Mouse (Mus musculus): ENCODE data around the gene Rtl3. TPM values are rescaled to one million over a fixed set of nuclear protein-coding genes. Genes with fewer than 3 reads are reported as not detected.

Gene Rtl3
- not detected in 2 replicates for polyA plus RNA-seq (2012)

GRCm38 (mm10) chrX:106840409-106840808 is at the start of gene Rtl3:
Gene Rtl3 (minus strand): TSS chrX:106840644.
- H3K27me3 ChIP-seq (ENCODE audit: control insufficient read depth), result no peaks in the 10 kb centered on the region
- H3K9me3 ChIP-seq (ENCODE audit: control insufficient read depth, low read length), result peaks cover 12% of the 10 kb centered on the region
- TF ChIP-seq TAL1 (IDR thresholded peaks at IDR 0.05; ENCODE audit: low read length), result no peak
- no peak for TF ChIP-seq GATA1 (IDR thresholded peaks at IDR 0.05; ENCODE audit: low read length)
- H3K36me3 ChIP-seq (ENCODE audit: control insufficient read depth), result no peaks in the 10 kb centered on the region
- H3K4me1 ChIP-seq (ENCODE audit: control insufficient read depth), result no peaks in the 10 kb centered on the region
- H3K4me3 ChIP-seq (replicated peaks), result no peak within 1 kb of the TSS

DNA sequence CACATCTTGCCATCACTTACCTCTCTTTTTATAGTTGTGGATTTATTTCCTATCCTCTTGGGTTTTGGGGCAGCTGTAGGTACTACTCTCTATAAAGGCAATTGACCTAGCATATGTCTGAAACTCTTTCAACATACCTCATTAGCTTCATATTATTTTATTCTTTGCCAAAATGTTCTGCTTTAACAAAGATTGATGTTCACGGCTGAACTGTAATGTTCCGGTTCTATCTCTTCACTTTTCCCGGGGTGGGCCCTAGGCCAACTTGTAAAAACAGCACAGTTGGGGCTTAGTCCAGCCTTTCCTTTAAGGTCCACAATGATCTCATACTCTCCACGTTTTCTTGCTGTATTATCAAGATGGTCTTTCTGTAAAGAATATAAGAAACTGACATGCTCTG is 31.9 kb upstream of the Rtl3 start:
- no peaks in the 10 kb centered on the region for H3K9me3 ChIP-seq (ENCODE audit: control insufficient read depth, low read length)
- no peaks in the 10 kb centered on the region for H3K4me1 ChIP-seq (ENCODE audit: control insufficient read depth)
- no peak for TF ChIP-seq TAL1 (IDR thresholded peaks at IDR 0.05; ENCODE audit: low read length)
- no peak for TF ChIP-seq GATA1 (IDR thresholded peaks at IDR 0.05; ENCODE audit: low read length)
- H3K4me3 ChIP-seq (replicated peaks), result no peak overlapping the region
- no peaks in the 10 kb centered on the region for H3K36me3 ChIP-seq (ENCODE audit: control insufficient read depth)
- H3K27me3 ChIP-seq (ENCODE audit: control insufficient read depth), result no peaks in the 10 kb centered on the region

DNA sequence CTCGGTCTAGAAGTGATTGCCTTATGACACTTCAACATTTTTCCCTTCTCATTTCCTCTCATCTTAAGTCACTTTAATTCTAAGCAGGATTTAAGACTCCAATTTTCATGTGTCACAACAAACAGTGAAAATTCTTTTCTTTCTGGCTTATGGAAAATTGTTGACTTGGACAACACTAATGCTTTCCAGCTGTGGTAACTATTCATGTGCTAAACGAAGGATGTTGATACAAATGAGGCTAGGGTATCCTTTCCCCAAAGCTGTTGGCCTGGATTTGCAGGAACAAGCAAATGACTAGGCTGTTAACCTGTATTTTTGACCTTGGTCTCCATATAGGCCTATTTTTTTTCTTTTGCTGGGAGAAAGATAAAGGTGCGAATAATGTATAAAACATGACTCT is 31.4 kb upstream of the Rtl3 start:
- H3K36me3 ChIP-seq (ENCODE audit: control insufficient read depth), result no peaks in the 10 kb centered on the region
- no peak overlapping the region for H3K4me3 ChIP-seq (replicated peaks)

GRCm38 (mm10) chrX:106871426-106871825 is 31.0 kb upstream of the Rtl3 start:
- H3K4me3 ChIP-seq (replicated peaks), result no peak overlapping the region
- no peaks in the 10 kb centered on the region for H3K36me3 ChIP-seq (ENCODE audit: control insufficient read depth)
- no peaks in the 10 kb centered on the region for H3K4me1 ChIP-seq (ENCODE audit: control insufficient read depth)
- TF ChIP-seq GATA1 (IDR thresholded peaks at IDR 0.05; ENCODE audit: low read length) (no peak), TAL1 (IDR thresholded peaks at IDR 0.05; ENCODE audit: low read length) (no peak)
- H3K9me3 ChIP-seq (ENCODE audit: control insufficient read depth, low read length), result no peaks in the 10 kb centered on the region
- no peaks in the 10 kb centered on the region for H3K27me3 ChIP-seq (ENCODE audit: control insufficient read depth)

More for the DNA sequence above, 31.4 kb upstream of the Rtl3 start:
- Histone ChIP-seq H3K9me3 (ENCODE audit: control insufficient read depth, low read length) (no peaks in the 10 kb centered on the region), H3K27me3 (ENCODE audit: control insufficient read depth) (no peaks in the 10 kb centered on the region), H3K4me1 (ENCODE audit: control insufficient read depth) (no peaks in the 10 kb centered on the region)
- TF ChIP-seq GATA1 (IDR thresholded peaks at IDR 0.05; ENCODE audit: low read length) (no peak), TAL1 (IDR thresholded peaks at IDR 0.05; ENCODE audit: low read length) (no peak)

DNA sequence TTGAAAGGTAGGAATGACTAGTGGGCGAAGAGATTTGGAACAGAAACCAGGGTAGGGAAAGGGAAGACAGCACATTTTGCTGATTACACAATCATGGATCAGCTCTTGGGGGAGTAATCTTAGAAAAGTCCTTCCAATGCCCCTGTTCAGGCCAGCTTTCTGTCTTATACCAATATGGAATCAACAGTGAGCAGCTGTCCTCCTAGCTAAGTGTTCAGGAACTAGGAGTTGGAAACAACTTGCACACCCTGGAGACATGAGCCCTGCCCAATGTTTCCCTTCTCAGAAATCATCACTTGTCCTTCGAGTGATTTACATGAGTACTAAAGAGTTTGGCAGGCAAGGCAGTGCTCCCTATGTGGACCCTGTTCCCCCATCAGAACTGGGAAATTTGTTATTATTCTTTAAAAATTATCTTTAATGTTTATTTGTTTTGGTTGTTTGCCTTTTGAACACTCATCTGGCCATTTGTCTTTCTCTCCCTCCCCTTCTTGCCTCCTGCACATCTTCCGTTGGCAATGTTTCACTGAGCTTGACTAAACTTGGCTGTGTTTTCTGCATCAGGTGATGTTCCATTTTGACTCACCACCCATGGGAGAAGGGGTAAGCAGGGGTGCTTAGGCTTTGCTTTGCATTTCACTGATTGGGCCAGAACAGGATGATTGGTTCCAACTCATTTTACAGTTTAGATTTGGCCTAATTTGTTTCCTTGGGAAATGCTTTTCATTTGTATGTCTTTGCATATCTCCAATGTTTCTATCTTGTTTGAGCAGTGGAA is 13.3 kb upstream of the Rtl3 start:
- Histone ChIP-seq H3K4me3 (replicated peaks) (no peak overlapping the region), H3K4me1 (ENCODE audit: control insufficient read depth) (no peaks in the 10 kb centered on the region), H3K9me3 (ENCODE audit: control insufficient read depth, low read length) (no peaks in the 10 kb centered on the region), H3K27me3 (ENCODE audit: control insufficient read depth) (no peaks in the 10 kb centered on the region), H3K36me3 (ENCODE audit: control insufficient read depth) (no peaks in the 10 kb centered on the region)
- TF ChIP-seq GATA1 (IDR thresholded peaks at IDR 0.05; ENCODE audit: low read length) (no peak), TAL1 (IDR thresholded peaks at IDR 0.05; ENCODE audit: low read length) (no peak)

DNA sequence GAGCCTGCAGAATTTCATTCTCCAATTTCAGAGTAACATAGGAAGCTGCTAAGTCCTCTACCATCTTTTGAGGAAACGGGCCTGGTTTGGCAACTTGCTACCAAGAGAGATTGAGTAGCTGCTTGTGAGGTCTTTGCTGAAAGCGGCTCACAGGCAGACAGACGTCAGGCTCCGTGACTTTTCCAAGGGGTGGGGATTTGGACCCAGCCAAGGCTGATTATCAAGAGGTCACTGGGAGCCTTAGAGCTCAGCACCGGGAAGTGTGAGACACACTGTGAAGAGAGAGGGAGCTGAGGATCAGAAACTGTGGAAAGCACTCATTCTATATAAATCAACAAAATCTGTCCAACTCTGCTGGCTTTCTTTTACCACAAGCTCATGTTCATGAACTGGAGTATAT is 853 bp downstream of the Rtl3 start:
- no peak overlapping the region for H3K4me3 ChIP-seq (replicated peaks)
- no peaks in the 10 kb centered on the region for H3K4me1 ChIP-seq (ENCODE audit: control insufficient read depth)
- H3K36me3 ChIP-seq (ENCODE audit: control insufficient read depth), result no peaks in the 10 kb centered on the region
- peaks cover 12% of the 10 kb centered on the region for H3K9me3 ChIP-seq (ENCODE audit: control insufficient read depth, low read length)
- H3K27me3 ChIP-seq (ENCODE audit: control insufficient read depth), result no peaks in the 10 kb centered on the region
- no peak for TF ChIP-seq GATA1 (IDR thresholded peaks at IDR 0.05; ENCODE audit: low read length)
- no peak for TF ChIP-seq TAL1 (IDR thresholded peaks at IDR 0.05; ENCODE audit: low read length)

DNA sequence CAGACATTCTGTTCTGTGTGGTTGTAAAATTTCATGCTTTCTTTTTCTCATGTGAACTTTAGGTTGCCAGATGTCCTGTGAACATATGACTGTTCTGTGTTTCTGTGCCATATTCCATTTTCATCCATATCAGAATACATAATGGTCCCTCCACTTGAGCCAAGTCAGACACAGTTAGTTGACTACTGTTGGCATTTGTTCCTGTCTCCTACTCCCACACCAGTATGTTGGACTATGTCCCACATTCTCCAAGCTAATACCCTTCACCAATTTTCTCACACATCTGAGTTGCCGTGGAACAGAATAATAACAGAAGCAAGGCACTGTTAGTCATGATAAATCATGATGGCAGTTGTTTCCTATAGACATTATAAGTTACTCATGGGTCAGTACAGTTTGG is 9.9 kb downstream of the Rtl3 start:
- no peaks in the 10 kb centered on the region for H3K9me3 ChIP-seq (ENCODE audit: control insufficient read depth, low read length)
- no peaks in the 10 kb centered on the region for H3K36me3 ChIP-seq (ENCODE audit: control insufficient read depth)
- H3K4me1 ChIP-seq (ENCODE audit: control insufficient read depth), result no peaks in the 10 kb centered on the region
- TF ChIP-seq TAL1 (IDR thresholded peaks at IDR 0.05; ENCODE audit: low read length) (no peak), GATA1 (IDR thresholded peaks at IDR 0.05; ENCODE audit: low read length) (no peak)
- H3K4me3 ChIP-seq (replicated peaks), result no peak overlapping the region
- no peaks in the 10 kb centered on the region for H3K27me3 ChIP-seq (ENCODE audit: control insufficient read depth)

GRCm38 (mm10) chrX:106809560-106810226 is 30.8 kb downstream of the Rtl3 start:
- TF ChIP-seq GATA1 (IDR thresholded peaks at IDR 0.05; ENCODE audit: low read length) (no peak), TAL1 (IDR thresholded peaks at IDR 0.05; ENCODE audit: low read length) (no peak)
- no peaks in the 10 kb centered on the region for H3K36me3 ChIP-seq (ENCODE audit: control insufficient read depth)
- H3K9me3 ChIP-seq (ENCODE audit: control insufficient read depth, low read length), result no peaks in the 10 kb centered on the region
- H3K4me1 ChIP-seq (ENCODE audit: control insufficient read depth), result no peaks in the 10 kb centered on the region
- H3K27me3 ChIP-seq (ENCODE audit: control insufficient read depth), result no peaks in the 10 kb centered on the region
- H3K4me3 ChIP-seq (replicated peaks), result no peak overlapping the region

DNA sequence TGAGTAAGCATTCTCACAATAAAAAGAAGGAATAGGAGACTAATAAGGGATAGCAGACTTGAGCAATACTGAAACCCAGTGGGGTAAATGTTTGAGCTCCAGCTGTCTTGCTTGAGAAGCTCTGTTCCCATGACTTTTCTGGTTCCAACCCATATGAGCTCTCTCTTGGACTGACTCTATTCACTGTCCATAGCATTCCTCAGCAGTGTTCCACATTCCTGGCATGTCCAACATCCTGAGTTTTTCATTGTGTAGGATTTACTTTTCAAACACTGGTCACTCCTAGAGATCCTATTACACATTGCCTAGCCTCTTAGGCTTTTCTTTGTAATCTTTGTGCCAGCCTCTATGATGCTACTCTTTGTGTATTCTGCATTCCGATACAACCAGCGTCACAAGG is 36.1 kb downstream of the Rtl3 start:
- Histone ChIP-seq H3K27me3 (ENCODE audit: control insufficient read depth) (no peaks in the 10 kb centered on the region), H3K36me3 (ENCODE audit: control insufficient read depth) (no peaks in the 10 kb centered on the region), H3K9me3 (ENCODE audit: control insufficient read depth, low read length) (no peaks in the 10 kb centered on the region), H3K4me3 (replicated peaks) (no peak overlapping the region), H3K4me1 (ENCODE audit: control insufficient read depth) (no peaks in the 10 kb centered on the region)
- TF ChIP-seq GATA1 (IDR thresholded peaks at IDR 0.05; ENCODE audit: low read length), result no peak
- TF ChIP-seq TAL1 (IDR thresholded peaks at IDR 0.05; ENCODE audit: low read length), result no peak
